Mouse (Mus musculus) heart, embryonic 14.5 days (tissue): Measurements from ENCODE around the gene Ski. TPM values are rescaled to one million over a fixed set of nuclear protein-coding genes. Genes with fewer than 3 reads are reported as not detected.

Source experiments
- ATAC-seq: fragments of 200-750 bp; cut with Nextera tagmentation; 2 replicates; pipeline ENCODE4 v1.8.0; 2017; ENCODE audit warnings: low read depth, moderate TSS enrichment; ENCODE audit not compliant: insufficient number of reproducible peaks, insufficient read depth, low FRiP score
- H3K27ac ChIP-seq, 2 experiments: fragments of 200-500 bp in 1 of 2; fragments of 300-500 bp in 1 of 2; sonication (generic) in 1 of 2; replicated peaks in 1 of 2; 2 replicates each; pipeline ENCODE4 v1.5.1; 2012 to 2014; ENCODE audit warnings: low read depth in 2 of 2, low read length in 2 of 2, control low read depth in 1 of 2, mild to moderate bottlenecking in 1 of 2, mixed read lengths in 1 of 2; ENCODE audit not compliant: control insufficient read depth in 1 of 2, insufficient read depth in 1 of 2
- H3K27me3 ChIP-seq: fragments of 300-500 bp; sonication (generic); 2 replicates; pipeline ENCODE4 v1.6.1; 2014; ENCODE audit warnings: mild to moderate bottlenecking, low read length, control low read depth; ENCODE audit not compliant: control insufficient read depth, insufficient read depth
- H3K36me3 ChIP-seq: fragments of 300-500 bp; sonication (generic); 2 replicates; pipeline ENCODE4 v1.6.1; 2014; ENCODE audit warnings: mild to moderate bottlenecking, control low read depth, low read length, mixed read lengths; ENCODE audit not compliant: control insufficient read depth, insufficient read depth
- H3K4me1 ChIP-seq, 2 experiments: fragments of 200-500 bp in 1 of 2; fragments of 300-500 bp in 1 of 2; sonication (generic) in 1 of 2; 2 replicates each; pipeline ENCODE4 v1.6.1; 2012 to 2014; ENCODE audit warnings: low read length in 2 of 2, control low read depth in 1 of 2, mixed read lengths in 1 of 2; ENCODE audit not compliant: control insufficient read depth in 2 of 2, insufficient read depth in 2 of 2
- H3K4me2 ChIP-seq: fragments of 300-500 bp; sonication (generic); 2 replicates; pipeline ENCODE4 v1.6.1; 2014; ENCODE audit warnings: mild to moderate bottlenecking, low read length
- H3K4me3 ChIP-seq, 2 experiments: fragments of 200-500 bp in 1 of 2; fragments of 300-500 bp in 1 of 2; sonication (generic) in 1 of 2; 2 replicates each; pipeline ENCODE4 v1.5.1; 2012 to 2014; ENCODE audit warnings: low read length in 2 of 2, mild to moderate bottlenecking in 2 of 2, control low read depth in 1 of 2, low read depth in 1 of 2, moderate library complexity in 1 of 2; ENCODE audit not compliant: control insufficient read depth in 1 of 2, insufficient read depth in 1 of 2
- H3K9ac ChIP-seq: fragments of 300-500 bp; sonication (generic); 2 replicates; pipeline ENCODE4 v1.6.1; 2014; ENCODE audit warnings: mild to moderate bottlenecking, low read length
- H3K9me3 ChIP-seq: fragments of 300-500 bp; sonication (generic); 2 replicates; pipeline ENCODE4 v1.6.1; 2016; ENCODE audit warnings: low read length, control low read depth; ENCODE audit not compliant: control insufficient read depth
- WGBS: fragments of 180-500 bp; shearing (Covaris S2); extraction: QIAGEN DNeasy Blood & Tissue Kit; methylation state at CpG from one replicate; pipeline ENCODE4 v1.1.7; 2014; 5-methylcytosine and 5-hydroxymethylcytosine counted together
- polyA plus RNA-seq: library from polyadenylated mRNA; unstranded; fragments of >200 nt; fragmentation: Nextera tagmentation; extraction: Ambion mirVana; gene quantifications from 2 replicates; pipeline ENCODE4 v1.2.1, GENCODE M21; 2014

The Ski gene
- polyA plus RNA-seq, 1 experiment from 2014 or later = 16.2 TPM

DNA sequence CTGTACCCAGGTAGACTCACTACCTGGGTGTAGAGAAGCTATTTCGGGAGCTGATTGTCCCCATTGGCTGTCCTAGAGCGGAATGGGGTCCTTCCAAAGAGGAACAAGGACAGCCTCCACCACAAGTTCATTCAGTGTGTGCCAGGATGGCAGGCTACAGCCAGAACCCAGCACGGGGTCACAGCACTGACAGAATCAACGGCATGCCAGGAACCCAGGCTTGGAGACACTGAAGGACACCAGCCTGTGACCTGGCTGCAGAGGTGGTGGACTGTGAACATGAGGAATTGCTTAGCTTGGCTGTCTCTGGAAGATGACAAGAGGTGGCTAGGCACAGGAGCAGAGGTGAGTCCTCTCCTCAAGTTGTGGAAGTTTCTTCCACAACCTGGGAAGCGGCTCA lies 19.9 kb upstream of the Ski start:
- Histone ChIP-seq H3K9ac (no peak overlapping the region), H3K4me1 (peaks cover 7 to 17% of the 10 kb centered on the region in 2 experiments), H3K27ac (no peak overlapping the region), H3K4me2 (no peak overlapping the region), H3K27me3 (no peaks in the 10 kb centered on the region), H3K4me3 (no peak overlapping the region), H3K9me3 (no peaks in the 10 kb centered on the region), H3K36me3 (no peaks in the 10 kb centered on the region)
- ATAC-seq = no peak
- 89% methylated on average over 5 of the region's 5 CpGs for WGBS

- Histone ChIP-seq H3K36me3 (no peaks in the 10 kb centered on the region), H3K4me3 (no peak overlapping the region), H3K9me3 (no peaks in the 10 kb centered on the region), H3K4me2 (no peak overlapping the region), H3K4me1 (peaks cover 12 to 22% of the 10 kb centered on the region in 2 experiments), H3K27me3 (no peaks in the 10 kb centered on the region), H3K27ac (no peak overlapping the region), H3K9ac (peak overlapping the region; percentile 0; the same call in 1 of the 2 replicates)
- 54% methylated on average over 9 of the region's 9 CpGs for WGBS
- ATAC-seq = no peak
Measured at GRCm38 (mm10) chr4:155241789-155242188, 19.4 kb upstream of the Ski start.

DNA sequence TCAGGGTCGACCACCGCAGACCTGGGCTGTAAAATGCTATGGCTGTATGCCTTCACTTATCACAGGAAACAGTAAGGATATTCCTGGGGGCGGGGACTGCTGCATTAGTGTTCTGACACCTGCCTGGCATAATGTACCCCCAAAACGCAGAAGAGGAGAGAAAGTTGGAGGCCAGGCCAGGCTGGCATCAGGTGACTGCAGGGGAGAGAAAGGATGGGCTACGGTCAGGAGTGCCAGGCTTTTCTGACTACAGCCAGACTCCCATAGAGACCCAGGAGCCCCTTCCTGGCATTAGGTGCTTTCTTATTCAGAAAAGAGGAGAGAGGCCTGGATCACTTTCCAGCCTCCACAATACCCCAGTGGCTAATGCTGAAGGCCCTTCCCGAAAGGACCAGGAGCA lies 17.1 kb upstream of the Ski start:
- no peak overlapping the region for H3K4me3 ChIP-seq
- H3K9ac ChIP-seq = no peak overlapping the region
- no peaks in the 10 kb centered on the region for H3K9me3 ChIP-seq
- H3K36me3 ChIP-seq = no peaks in the 10 kb centered on the region
- H3K4me1 ChIP-seq = peaks cover 29 to 42% of the 10 kb centered on the region in 2 experiments
- 57% methylated on average over 6 of the region's 6 CpGs for WGBS
- no peak overlapping the region for H3K4me2 ChIP-seq
- H3K27ac ChIP-seq = no peak overlapping the region
- no peaks in the 10 kb centered on the region for H3K27me3 ChIP-seq
- no peak for ATAC-seq

- no peak for ATAC-seq
- no peaks in the 10 kb centered on the region for H3K36me3 ChIP-seq
- no peak overlapping the region for H3K9ac ChIP-seq
- peak overlapping the region in 1 of 2 experiments; percentile 59; a peak in 2 of 4 replicates for H3K27ac ChIP-seq
- H3K4me1 ChIP-seq = peaks cover 41 to 54% of the 10 kb centered on the region in 2 experiments
- H3K4me2 ChIP-seq = no peak overlapping the region
- WGBS = 83% methylated on average over 5 of the region's 5 CpGs
- no peaks in the 10 kb centered on the region for H3K9me3 ChIP-seq
- H3K27me3 ChIP-seq = no peaks in the 10 kb centered on the region
- no peak overlapping the region for H3K4me3 ChIP-seq
Measured at GRCm38 (mm10) chr4:155238276-155238675, 15.9 kb upstream of the Ski start.

DNA sequence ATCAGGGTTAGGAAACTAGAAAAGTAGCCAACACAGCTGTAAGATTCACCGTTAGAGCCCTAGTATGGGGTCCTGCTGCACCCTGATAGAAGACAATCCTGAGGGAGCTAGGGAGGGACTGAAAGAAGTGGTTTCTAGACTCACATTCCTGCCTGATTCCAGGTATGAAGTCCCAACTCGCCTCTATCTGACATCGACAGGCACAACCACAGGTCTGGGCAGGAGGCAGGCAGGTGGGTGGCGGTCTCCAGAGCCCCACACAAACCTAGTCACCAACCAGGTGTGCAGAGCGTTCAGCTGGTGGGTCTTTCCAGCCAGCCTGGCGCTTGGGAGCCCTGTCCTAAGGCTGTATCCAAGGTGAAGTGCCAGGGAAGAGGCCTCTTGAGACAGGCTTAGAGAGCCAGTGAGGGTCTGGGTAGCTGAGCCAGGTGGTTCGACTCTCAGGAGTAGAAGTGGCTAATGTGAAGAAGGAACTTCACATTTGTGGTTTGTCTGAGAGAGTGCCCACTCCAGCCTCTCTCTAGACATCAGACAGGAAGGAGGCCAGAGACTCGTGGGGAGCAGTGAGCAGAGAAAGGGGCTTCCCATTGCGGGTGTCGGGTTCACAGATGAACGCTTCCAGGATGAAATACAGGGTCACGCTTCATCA lies 14.5 kb upstream of the Ski start:
- WGBS = 82% methylated on average over 12 of the region's 12 CpGs
- Histone ChIP-seq H3K9me3 (no peaks in the 10 kb centered on the region), H3K4me1 (peaks cover 48 to 53% of the 10 kb centered on the region in 2 experiments), H3K9ac (peak overlapping the region; percentile 71), H3K27ac (peak overlapping the region; percentile 99 to 100), H3K4me3 (no peak overlapping the region), H3K36me3 (no peaks in the 10 kb centered on the region), H3K4me2 (no peak overlapping the region), H3K27me3 (no peaks in the 10 kb centered on the region)
- ATAC-seq = no peak

DNA sequence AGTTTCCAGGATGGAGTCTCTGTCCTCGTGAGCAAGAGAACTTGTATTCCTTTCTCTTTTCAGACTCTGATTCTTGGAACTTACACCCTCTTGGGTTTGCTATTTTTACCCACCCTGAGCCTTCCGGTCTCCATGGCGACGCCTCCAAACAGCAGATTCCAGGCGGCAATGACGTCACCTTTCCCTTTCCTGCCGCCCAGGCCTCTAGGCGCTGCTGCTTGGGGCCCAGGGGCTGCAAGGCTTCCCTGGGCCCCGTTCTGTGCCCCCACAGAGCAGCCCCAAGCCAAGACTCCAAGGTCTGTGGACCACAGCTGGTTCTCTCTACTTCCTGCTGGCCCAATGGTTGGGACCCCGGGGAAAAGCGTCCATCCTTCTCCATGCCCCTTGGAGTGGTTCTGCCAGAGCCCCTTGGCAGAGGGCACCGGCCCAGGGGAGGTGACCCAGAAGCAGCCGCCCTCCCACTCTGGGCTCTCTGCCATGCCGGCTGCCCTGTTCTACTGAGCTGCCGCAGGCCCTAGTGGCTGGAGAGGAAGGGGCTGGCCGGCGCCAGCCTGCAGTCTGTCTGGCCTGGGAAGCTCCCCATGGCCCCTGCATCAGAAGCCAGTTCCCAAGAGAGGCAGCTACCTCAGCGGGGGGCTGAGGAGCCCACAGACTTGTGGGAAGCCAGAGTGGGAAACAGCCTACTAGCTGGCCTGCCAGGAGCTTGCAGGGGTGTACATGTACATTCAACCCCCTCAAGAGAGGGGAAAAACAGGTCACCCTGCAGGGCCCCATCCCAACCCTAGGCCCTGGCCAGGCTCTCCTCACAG lies 13.1 kb upstream of the Ski start:
- no peaks in the 10 kb centered on the region for H3K36me3 ChIP-seq
- H3K4me2 ChIP-seq = peak overlapping the region; percentile 59
- H3K4me3 ChIP-seq = peak overlapping the region; percentile 16 to 17; a peak in 3 of 4 replicates
- H3K27me3 ChIP-seq = no peaks in the 10 kb centered on the region
- H3K27ac ChIP-seq = peak overlapping the region; percentile 99 to 100
- peaks cover 51 to 52% of the 10 kb centered on the region in 2 experiments for H3K4me1 ChIP-seq
- ATAC-seq = peak; percentile 93
- no peaks in the 10 kb centered on the region for H3K9me3 ChIP-seq
- under 1% methylated on average over 18 of the region's 18 CpGs for WGBS
- peak overlapping the region; percentile 71 for H3K9ac ChIP-seq

GRCm38 (mm10) chr4:155234371-155235310 lies 12.2 kb upstream of the Ski start:
- Histone ChIP-seq H3K4me1 (peaks cover 51 to 52% of the 10 kb centered on the region in 2 experiments), H3K9me3 (no peaks in the 10 kb centered on the region), H3K36me3 (no peaks in the 10 kb centered on the region), H3K9ac (peak overlapping the region; percentile 71), H3K4me2 (peak overlapping the region; percentile 59), H3K4me3 (peak overlapping the region; percentile 3 to 17; a peak in 2 of 4 replicates), H3K27me3 (no peaks in the 10 kb centered on the region), H3K27ac (peak overlapping the region; percentile 99 to 100)
- WGBS = 29% methylated on average over 8 of the region's 8 CpGs
- ATAC-seq = 0 out of 2 replicates have a peak, but pooled peaks have one; percentile 0
